Mouse (Mus musculus) spleen, postnatal 0 days (tissue): Measurements from ENCODE around the gene Appl2. TPM values are rescaled to one million over a fixed set of nuclear protein-coding genes. Genes with fewer than 3 reads are reported as not detected.

Source experiments
- polyA plus RNA-seq: library from polyadenylated mRNA; unstranded; fragments of >200 nt; fragmentation: Nextera tagmentation; extraction: Ambion mirVana; gene quantifications from 2 replicates; pipeline ENCODE4 v1.2.1, GENCODE M21; 2015

Appl2 gene
- polyA plus RNA-seq: 8.5 and 11.8 TPM in 2 replicates

DNA sequence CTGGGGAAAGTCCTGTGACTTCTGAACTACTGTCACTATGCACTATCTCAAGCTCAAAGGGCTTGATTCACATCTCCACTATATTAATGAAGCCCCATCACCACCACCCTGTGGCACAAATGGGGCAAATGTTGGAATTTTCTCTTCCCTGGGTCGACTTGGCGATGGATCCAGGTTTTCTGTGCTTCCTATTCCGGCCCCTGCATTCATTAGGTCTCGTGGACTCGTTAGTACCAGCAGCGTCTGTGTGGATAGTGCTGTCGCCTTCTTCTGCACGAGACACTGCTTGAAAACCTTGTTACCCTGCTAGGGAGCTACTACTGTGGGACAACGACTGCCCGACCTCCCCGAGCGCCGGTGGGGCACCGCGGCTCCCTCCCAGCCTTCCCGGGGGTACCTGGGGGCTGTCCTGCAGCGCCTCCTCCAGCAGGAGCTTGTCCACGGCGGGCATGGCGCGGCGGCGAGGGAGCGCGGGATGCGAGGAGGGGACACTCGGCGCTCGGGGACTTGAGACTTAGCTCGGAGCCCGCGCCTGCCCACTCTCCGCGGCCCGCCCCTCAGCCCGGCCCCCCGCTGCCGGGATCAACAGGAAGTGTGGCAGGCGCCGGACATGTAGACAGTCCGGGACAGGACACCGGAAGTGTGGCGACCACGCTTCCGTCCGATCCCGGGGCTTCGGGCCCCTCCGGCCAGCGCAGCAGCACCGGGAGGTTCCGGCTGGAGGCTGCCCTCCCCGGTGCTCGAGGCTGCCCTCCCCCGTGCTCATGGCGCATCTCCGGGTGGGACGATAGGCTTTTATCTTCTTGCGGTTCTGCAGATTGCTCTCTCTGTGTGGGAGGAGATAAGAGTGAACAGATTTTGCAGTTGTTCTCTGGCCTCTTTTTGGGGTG lies at the start of gene Appl2:
Appl2 (minus strand) TSS at position 608 of the 890 bp plus-strand sequence.

Other genes starting within 250 kb of the Appl2 start
- gene Aldh1l2, start 114.6 kb downstream of the Appl2 start, polyA plus RNA-seq: 0.04 and 0.15 TPM in 2 replicates
- 14.3 and 14.7 TPM in 2 replicates for gene Washc4, start 105.0 kb downstream of the Appl2 start, polyA plus RNA-seq
- gene 1500009L16Rik, start 74.1 kb upstream of the Appl2 start, polyA plus RNA-seq: 1.2 and 1.3 TPM in 2 replicates